Mouse (Mus musculus) MEL (cell line): ENCODE measurements around the gene Osbpl11.
"Not testable (repeated sequence)": the region's sequence is repeated elsewhere in the genome, so short reads cannot be mapped to it uniquely, and the experiment has no call there.

Experiments
- BHLHE40 ChIP-seq: IDR thresholded peaks from 2 replicates; pipeline ENCODE4 v1.6.1; 2012; ENCODE audit warnings: low read depth, mild to moderate bottlenecking, inconsistent platforms, low read length, improper control_type of control experiment, borderline replicate concordance
- CHD2 ChIP-seq: IDR thresholded peaks from 2 replicates; pipeline ENCODE4 v1.6.1; 2011; ENCODE audit warnings: low read length, improper control_type of control experiment
- CTCF ChIP-seq, 3 experiments: IDR thresholded peaks in 2 of 3; conservative IDR thresholded peaks in 1 of 3; 2 replicates each; pipeline ENCODE4 v1.5.1; 2011 to 2012; ENCODE audit warnings: low read length in 3 of 3, low read depth in 2 of 3, mild to moderate bottlenecking in 2 of 3, improper control_type of control experiment in 1 of 3, inconsistent platforms in 1 of 3, mixed read lengths in 1 of 3, moderate library complexity in 1 of 3; ENCODE audit not compliant: control insufficient read depth in 1 of 3, insufficient read depth in 1 of 3, poor library complexity in 1 of 3, severe bottlenecking in 1 of 3
- E2F4 ChIP-seq: IDR thresholded peaks from 2 replicates; pipeline ENCODE4 v1.6.1; 2011; ENCODE audit warnings: low read depth, low read length, improper control_type of control experiment, borderline replicate concordance
- ELF1 ChIP-seq: IDR thresholded peaks from 2 replicates; pipeline ENCODE4 v1.6.1; 2014; ENCODE audit warnings: low read depth, mild to moderate bottlenecking, inconsistent platforms, low read length, improper control_type of control experiment, moderate library complexity
- EP300 ChIP-seq, 2 experiments: IDR thresholded peaks; 2 replicates each; pipeline ENCODE4 v1.6.1; 2011; ENCODE audit warnings: improper control_type of control experiment in 2 of 2, low read length in 2 of 2, low read depth in 1 of 2, mild to moderate bottlenecking in 1 of 2
- GATA1 ChIP-seq: IDR thresholded peaks from 2 replicates; pipeline ENCODE4 v1.6.1; 2011; ENCODE audit warnings: low read depth, low read length, improper control_type of control experiment
- HCFC1 ChIP-seq: IDR thresholded peaks from 2 replicates; pipeline ENCODE4 v1.6.1; 2012; ENCODE audit warnings: low read depth, mild to moderate bottlenecking, inconsistent platforms, low read length, improper control_type of control experiment, moderate library complexity
- MAFK ChIP-seq: IDR thresholded peaks from 2 replicates; pipeline ENCODE4 v1.6.1; 2011; ENCODE audit warnings: low read depth, mild to moderate bottlenecking, low read length, improper control_type of control experiment, borderline replicate concordance
- MEF2A ChIP-seq: IDR thresholded peaks from 2 replicates; pipeline ENCODE4 v1.6.1; 2014; ENCODE audit warnings: low read depth, mild to moderate bottlenecking, inconsistent platforms, low read length, improper control_type of control experiment; ENCODE audit not compliant: poor library complexity, insufficient replicate concordance, severe bottlenecking; ENCODE audit errors: extremely low read depth
- MXI1 ChIP-seq: IDR thresholded peaks from 2 replicates; pipeline ENCODE4 v1.6.1; 2011; ENCODE audit warnings: mild to moderate bottlenecking, low read depth, low read length, improper control_type of control experiment
- POLR2A ChIP-seq, 2 experiments: IDR thresholded peaks; 2 replicates each; pipeline ENCODE4 v1.6.1; 2011 to 2012; ENCODE audit warnings: low read length in 2 of 2, mild to moderate bottlenecking in 2 of 2, control low read depth in 1 of 2, improper control_type of control experiment in 1 of 2, low read depth in 1 of 2, moderate library complexity in 1 of 2; ENCODE audit not compliant: control insufficient read depth in 1 of 2, insufficient read depth in 1 of 2, poor library complexity in 1 of 2
- SIN3A ChIP-seq: IDR thresholded peaks from 2 replicates; pipeline ENCODE4 v1.6.1; 2012; ENCODE audit warnings: low read length, improper control_type of control experiment, inconsistent platforms
- ZNF384 ChIP-seq: IDR thresholded peaks from 2 replicates; pipeline ENCODE4 v1.6.1; 2012; ENCODE audit warnings: low read depth, mild to moderate bottlenecking, inconsistent platforms, low read length, improper control_type of control experiment

DNA sequence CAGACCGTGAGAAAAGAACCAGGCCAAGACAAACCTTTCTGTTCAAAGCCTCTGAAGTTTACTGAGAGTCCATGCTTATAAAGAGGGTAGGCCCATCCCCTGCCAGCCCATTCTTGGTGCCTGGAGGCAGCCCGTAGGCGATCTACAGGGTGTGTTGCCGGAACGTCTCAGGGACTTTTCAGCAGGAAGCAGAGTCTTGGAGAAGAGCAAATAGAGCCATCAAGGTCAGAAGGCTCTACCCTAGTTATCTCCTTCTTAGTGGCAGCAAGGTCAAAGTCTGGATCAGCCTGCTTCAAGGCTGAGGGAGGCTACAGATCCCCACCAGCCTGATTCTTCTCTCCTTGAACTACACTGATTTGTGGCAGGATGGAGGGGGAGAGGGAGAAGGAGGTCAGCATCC, 8.0 kb upstream of the Osbpl11 start:
- TF ChIP-seq ZNF384; POLR2A (IDR thresholded peaks at IDR 0.05; ENCODE audit: control insufficient read depth in 1 of 2, insufficient read depth in 1 of 2, low read depth in 1 of 2, low read length in 2 of 2, poor library complexity in 1 of 2); SIN3A; E2F4; MXI1; EP300 (IDR thresholded peaks at IDR 0.05; ENCODE audit: low read depth in 1 of 2, low read length in 2 of 2); BHLHE40; MAFK; CTCF (IDR thresholded peaks at IDR 0.05 in 2 of 3, conservative IDR thresholded peaks at IDR 0.05 in 1 of 3; ENCODE audit: control insufficient read depth in 1 of 3, insufficient read depth in 1 of 3, low read depth in 2 of 3, low read length in 3 of 3, poor library complexity in 1 of 3, severe bottlenecking in 1 of 3); HCFC1; ELF1; CHD2; MEF2A; GATA1: not testable (repeated sequence)
